Mouse (Mus musculus) ES-Bruce4 (cell line): Measurements from ENCODE around the gene Cnnm4. TPM values are rescaled to one million over a fixed set of nuclear protein-coding genes. Genes with fewer than 3 reads are reported as not detected.

Experiments
- H3K27ac ChIP-seq: 2 replicates; pipeline ENCODE4 v1.5.1; 2012; ENCODE audit warnings: low read length, inconsistent platforms; ENCODE audit not compliant: insufficient read depth
- H3K27me3 ChIP-seq: 2 replicates; pipeline ENCODE4 v1.6.1; 2012; ENCODE audit warnings: mild to moderate bottlenecking, low read length, inconsistent platforms; ENCODE audit not compliant: control insufficient read depth, poor library complexity, insufficient read depth, severe bottlenecking
- H3K36me3 ChIP-seq: 2 replicates; pipeline ENCODE4 v1.6.1; 2012; ENCODE audit warnings: inconsistent platforms, mild to moderate bottlenecking, low read length, moderate library complexity; ENCODE audit not compliant: control insufficient read depth, poor library complexity, insufficient read depth, severe bottlenecking
- H3K4me1 ChIP-seq: one replicate; pipeline ENCODE4 v1.8.1; 2011; ENCODE audit warnings: low read length; ENCODE audit not compliant: control insufficient read depth, insufficient read depth
- H3K4me3 ChIP-seq: 2 replicates; pipeline ENCODE4 v1.5.1; 2011; ENCODE audit warnings: low read depth, mild to moderate bottlenecking, low read length
- H3K9ac ChIP-seq: 2 replicates; pipeline ENCODE4 v1.6.1; 2012; ENCODE audit warnings: low read depth, mild to moderate bottlenecking, inconsistent platforms; ENCODE audit not compliant: poor library complexity, severe bottlenecking
- H3K9me3 ChIP-seq: replicated peaks from 2 replicates; pipeline ENCODE4 v1.6.1; 2012; ENCODE audit warnings: mild to moderate bottlenecking, low read length, inconsistent platforms; ENCODE audit not compliant: control insufficient read depth, poor library complexity, insufficient read depth, severe bottlenecking
- CTCF ChIP-seq: IDR thresholded peaks from one replicate; pipeline ENCODE4 v1.8.1; 2011; ENCODE audit warnings: low read depth, low read length
- EP300 ChIP-seq: IDR thresholded peaks from 2 replicates; pipeline ENCODE4 v1.6.1; 2011; ENCODE audit warnings: low read depth, low read length; ENCODE audit not compliant: insufficient read depth
- POLR2A ChIP-seq: IDR thresholded peaks from one replicate; pipeline ENCODE4 v1.8.1; 2011; ENCODE audit warnings: low read length; ENCODE audit not compliant: insufficient read depth
- polyA plus RNA-seq: library from polyadenylated mRNA; stranded (reverse); fragments of >200 nt; gene quantifications from 2 replicates; pipeline ENCODE4 v1.2.4, GENCODE M21; 2011; ENCODE audit warnings: low read depth; ENCODE audit not compliant: missing spikeins, insufficient read depth, insufficient read length

The Cnnm4 gene
- polyA plus RNA-seq, 1 experiment = 4.7 TPM

- no peak for TF ChIP-seq CTCF
- TF ChIP-seq POLR2A = no peak
- TF ChIP-seq EP300 = no peak
- no peaks in the 10 kb centered on the region for H3K36me3 ChIP-seq
These were observed 67.8 kb downstream of the Cnnm4 start, which contains the start of gene Gm42417 for GRCm38 (mm10) chr1:36539186-36539585. Gene Gm42417, minus strand, starts transcription at chr1:36539429.

GRCm38 (mm10) chr1:36540132-36540531, 68.7 kb downstream of the Cnnm4 start:
- no peaks in the 10 kb centered on the region for H3K9me3 ChIP-seq
- no peaks in the 10 kb centered on the region for H3K27me3 ChIP-seq
- no peaks in the 10 kb centered on the region for H3K36me3 ChIP-seq
- H3K9ac ChIP-seq = no peak overlapping the region
- H3K4me1 ChIP-seq = no peaks in the 10 kb centered on the region
- no peak overlapping the region for H3K27ac ChIP-seq
- TF ChIP-seq EP300 = no peak
- no peak for TF ChIP-seq POLR2A
- no peak for TF ChIP-seq CTCF
- H3K4me3 ChIP-seq = no peak overlapping the region

More at GRCm38 (mm10) chr1:36539186-36539585, 67.8 kb downstream of the Cnnm4 start, which contains the start of gene Gm42417:
- no peaks in the 10 kb centered on the region for H3K4me1 ChIP-seq
- H3K9ac ChIP-seq = no peak within 1 kb of the TSS
- no peaks in the 10 kb centered on the region for H3K9me3 ChIP-seq
- H3K27me3 ChIP-seq = no peaks in the 10 kb centered on the region
- no peak within 1 kb of the TSS for H3K27ac ChIP-seq
- H3K4me3 ChIP-seq = no peak within 1 kb of the TSS

- Histone ChIP-seq H3K9me3 (no peaks in the 10 kb centered on the region), H3K27me3 (no peaks in the 10 kb centered on the region), H3K9ac (no peak overlapping the region), H3K27ac (no peak overlapping the region), H3K4me3 (no peak overlapping the region), H3K4me1 (no peaks in the 10 kb centered on the region), H3K36me3 (no peaks in the 10 kb centered on the region)
- TF ChIP-seq EP300 = no peak
These were observed 69.4 kb downstream of the Cnnm4 start for GRCm38 (mm10) chr1:36540807-36541206.

GRCm38 (mm10) chr1:36541844-36542243, 70.4 kb downstream of the Cnnm4 start:
- Histone ChIP-seq H3K36me3 (no peaks in the 10 kb centered on the region), H3K9ac (no peak overlapping the region), H3K27ac (no peak overlapping the region), H3K4me1 (no peaks in the 10 kb centered on the region), H3K4me3 (no peak overlapping the region), H3K27me3 (no peaks in the 10 kb centered on the region), H3K9me3 (no peaks in the 10 kb centered on the region)
- TF ChIP-seq CTCF (no peak), EP300 (no peak), POLR2A (no peak)

GRCm38 (mm10) chr1:36542925-36543324, 71.5 kb downstream of the Cnnm4 start:
- Histone ChIP-seq H3K9me3 (no peaks in the 10 kb centered on the region), H3K4me1 (no peaks in the 10 kb centered on the region), H3K27me3 (no peaks in the 10 kb centered on the region), H3K36me3 (no peaks in the 10 kb centered on the region), H3K27ac (no peak overlapping the region), H3K9ac (no peak overlapping the region), H3K4me3 (no peak overlapping the region)
- TF ChIP-seq POLR2A = no peak
- no peak for TF ChIP-seq EP300
- TF ChIP-seq CTCF = no peak

- Histone ChIP-seq H3K9ac (no peak overlapping the region), H3K36me3 (no peaks in the 10 kb centered on the region)
These were observed 74.0 kb downstream of the Cnnm4 start for GRCm38 (mm10) chr1:36545382-36545781.

More at GRCm38 (mm10) chr1:36545382-36545781, 74.0 kb downstream of the Cnnm4 start:
- no peak overlapping the region for H3K27ac ChIP-seq
- no peaks in the 10 kb centered on the region for H3K4me1 ChIP-seq
- no peaks in the 10 kb centered on the region for H3K27me3 ChIP-seq
- no peak for TF ChIP-seq EP300
- no peak for TF ChIP-seq POLR2A
- TF ChIP-seq CTCF = no peak
- H3K9me3 ChIP-seq = no peaks in the 10 kb centered on the region
- H3K4me3 ChIP-seq = no peak overlapping the region
